Mouse (Mus musculus) spleen, adult 12 weeks (tissue): Measurements from ENCODE around the gene Spred1.
A peak's percentile ranks its signal among the peaks of the same experiment; 100 is the strongest.

Experiments
- DNase-seq: peaks from one replicate; pipeline ENCODE4 v3.0.0; 2022; ENCODE audit warnings: low spot score

The Spred1 gene

GRCm38 (mm10) chr2:117121212-117121983, at the start of gene Spred1:
Gene Spred1, plus strand, starts transcription at chr2:117121374.
- DNase-seq: peak; percentile 11

GRCm38 (mm10) chr2:117071596-117071995, 49.6 kb upstream of the Spred1 start:
- no peak for DNase-seq

GRCm38 (mm10) chr2:117078711-117079110, 42.5 kb upstream of the Spred1 start:
- no peak for DNase-seq

GRCm38 (mm10) chr2:117079621-117080020, 41.6 kb upstream of the Spred1 start:
- no peak for DNase-seq

GRCm38 (mm10) chr2:117086002-117086765, 35.0 kb upstream of the Spred1 start:
- DNase-seq: no peak

- DNase-seq: no peak
Observed at GRCm38 (mm10) chr2:117086766-117087457, 34.3 kb upstream of the Spred1 start.

- DNase-seq: no peak
Observed at GRCm38 (mm10) chr2:117087458-117087820, 33.7 kb upstream of the Spred1 start.

GRCm38 (mm10) chr2:117089482-117089881, 31.7 kb upstream of the Spred1 start:
- no peak for DNase-seq

- no peak for DNase-seq
Observed at GRCm38 (mm10) chr2:117090061-117090460, 31.1 kb upstream of the Spred1 start.

- DNase-seq: no peak
Observed at GRCm38 (mm10) chr2:117092946-117093401, 28.2 kb upstream of the Spred1 start.

GRCm38 (mm10) chr2:117095491-117095890, 25.7 kb upstream of the Spred1 start:
- no peak for DNase-seq

GRCm38 (mm10) chr2:117097305-117097704, 23.9 kb upstream of the Spred1 start:
- DNase-seq: no peak

- DNase-seq: no peak
Observed at GRCm38 (mm10) chr2:117099316-117099715, 21.9 kb upstream of the Spred1 start.

GRCm38 (mm10) chr2:117103461-117103860, 17.7 kb upstream of the Spred1 start:
- no peak for DNase-seq

- no peak for DNase-seq
Observed at GRCm38 (mm10) chr2:117105407-117105806, 15.8 kb upstream of the Spred1 start.

- DNase-seq: no peak
Observed at GRCm38 (mm10) chr2:117108059-117108458, 13.1 kb upstream of the Spred1 start.

GRCm38 (mm10) chr2:117109296-117109695, 11.9 kb upstream of the Spred1 start:
- no peak for DNase-seq

GRCm38 (mm10) chr2:117110355-117110866, 10.8 kb upstream of the Spred1 start:
- DNase-seq: no peak

- DNase-seq: no peak
Observed at GRCm38 (mm10) chr2:117113262-117113661, 7.9 kb upstream of the Spred1 start.

GRCm38 (mm10) chr2:117113762-117114161, 7.4 kb upstream of the Spred1 start:
- DNase-seq: no peak

- DNase-seq: no peak
Observed at GRCm38 (mm10) chr2:117118516-117118915, 2.7 kb upstream of the Spred1 start.
